Mouse (Mus musculus): ENCODE measurements at regions not wholly inside any gene's neighbourhood (a gene's known extent, or its start where the extent isn't known, plus 50 kb on each side); places are given as distances from the start of the nearest gene placed in this dataset.

DNA sequence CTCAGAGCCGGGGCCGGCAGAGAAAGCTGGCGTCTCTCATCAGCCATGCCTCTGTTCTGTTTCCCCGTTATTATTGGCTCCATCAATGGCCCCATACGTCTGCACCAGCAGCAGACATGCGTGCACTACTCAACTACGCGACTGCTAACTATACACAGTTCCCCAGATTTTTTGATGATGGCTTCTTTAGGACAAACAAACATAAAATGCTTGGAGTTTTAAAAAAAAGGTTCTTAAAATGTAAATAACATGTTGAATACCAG, 256.6 kb downstream of the Ankrd16 start:
- no peak for TF ChIP-seq CTCF (IDR thresholded peaks at IDR 0.05)
- no peak for TF ChIP-seq EP300 (IDR thresholded peaks at IDR 0.05)

Data from lung, postnatal 0 days (tissue).